Mouse (Mus musculus): ENCODE data around the gene Mb21d2.

DNA sequence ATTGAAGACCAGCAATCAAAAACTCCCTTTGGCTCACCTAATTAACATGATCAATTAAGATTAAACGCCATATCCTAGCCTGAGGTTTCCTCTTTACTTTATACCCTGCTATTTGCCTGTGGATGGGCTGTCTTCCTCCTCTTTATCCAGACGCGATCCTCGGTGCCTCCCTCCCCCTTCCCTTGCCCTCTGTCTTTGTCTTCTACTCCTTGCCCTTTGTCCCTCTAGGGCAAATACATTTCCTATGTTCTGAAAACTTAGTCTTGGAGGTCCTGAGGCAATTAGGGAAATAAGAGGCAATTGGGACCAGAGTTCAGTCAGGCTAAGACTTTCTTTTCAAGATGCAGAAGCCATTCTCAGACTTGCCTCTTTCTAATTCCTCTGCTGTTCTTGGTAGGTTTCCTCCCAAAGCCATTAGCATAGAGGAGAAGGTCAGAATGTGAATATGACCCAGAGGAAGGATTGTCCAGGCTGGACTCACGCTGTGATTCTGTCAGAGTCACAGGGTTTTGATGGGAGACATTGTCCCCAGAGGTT, 110.7 kb downstream of the Mb21d2 start:
- TF ChIP-seq GATA1 (IDR thresholded peaks at IDR 0.05; ENCODE audit: borderline replicate concordance, low read length) = no peak
- no peak for TF ChIP-seq FLI1 (IDR thresholded peaks at IDR 0.05; ENCODE audit: low read length)
